Mouse (Mus musculus) ovary, adult 2 months (tissue): ENCODE measurements around the gene Sgta. TPM values are rescaled to one million over a fixed set of nuclear protein-coding genes. Genes with fewer than 3 reads are reported as not detected.

Experiments
- polyA plus RNA-seq: library from polyadenylated mRNA; depleted of rRNA; stranded (reverse); fragments of >200 nt; gene quantifications from 2 replicates; pipeline ENCODE4 v1.2.3, GENCODE M21; 2012; rRNA removed

Gene Sgta
- 318 and 335 TPM in 2 replicates for polyA plus RNA-seq

GRCm38 (mm10) chr10:81059603-81060543 lies at the start of gene Sgta:
Gene Sgta, minus strand, starts transcription at chr10:81060181.

GRCm38 (mm10) chr10:81105565-81106112 lies 45.7 kb upstream of the Sgta start, which contains the start of gene Map2k2:
Gene Map2k2, plus strand, starts transcription at chr10:81105915.

GRCm38 (mm10) chr10:81069836-81070235 lies 9.9 kb upstream of the Sgta start, which contains the start of gene Thop1:
Gene Thop1, plus strand, starts transcription at chr10:81070035.

GRCm38 (mm10) chr10:81036988-81037580 lies 22.9 kb downstream of the Sgta start, which contains the start of gene Slc39a3:
Gene Slc39a3, minus strand, starts transcription at chr10:81037426.

GRCm38 (mm10) chr10:81025639-81026275 lies 34.2 kb downstream of the Sgta start, which contains the start of gene Diras1:
Gene Diras1, minus strand, starts transcription at chr10:81025662.

GRCm38 (mm10) chr10:81014393-81015384 lies 45.3 kb downstream of the Sgta start, which contains the start of gene Gng7:
Gene Gng7, minus strand, starts transcription at chr10:81014945.

Other genes with a start within 250 kb of the Sgta start
- gene Jsrp1, start 246.7 kb downstream of the Sgta start, polyA plus RNA-seq: 1.9 and 2.4 TPM in 2 replicates
- gene Oaz1, start 233.5 kb downstream of the Sgta start, polyA plus RNA-seq: 1,197 and 1,370 TPM in 2 replicates
- 0.14 and 0.44 TPM in 2 replicates for gene Lingo3, start 216.1 kb downstream of the Sgta start, polyA plus RNA-seq
- gene Lsm7, start 205.0 kb downstream of the Sgta start, polyA plus RNA-seq: 183 and 185 TPM in 2 replicates
- 152 and 173 TPM in 2 replicates for gene Sppl2b, start 204.9 kb downstream of the Sgta start, polyA plus RNA-seq
- 0.85 and 0.89 TPM in 2 replicates for gene Tmprss9, start 188.3 kb downstream of the Sgta start, polyA plus RNA-seq
- 253 and 261 TPM in 2 replicates for gene Timm13, start 159.2 kb downstream of the Sgta start, polyA plus RNA-seq
- 30.4 and 33.2 TPM in 2 replicates for gene Lmnb2, start 141.9 kb downstream of the Sgta start, polyA plus RNA-seq
- gene Gadd45b, start 130.1 kb downstream of the Sgta start, polyA plus RNA-seq: 61.8 and 62.6 TPM in 2 replicates
- gene Gng7, start 45.2 kb downstream of the Sgta start, polyA plus RNA-seq: 5.9 and 6.7 TPM in 2 replicates
- gene Diras1, start 34.5 kb downstream of the Sgta start, polyA plus RNA-seq: 0.20 and 0.25 TPM in 2 replicates
- gene Slc39a3, start 22.8 kb downstream of the Sgta start, polyA plus RNA-seq: 54.7 and 57.3 TPM in 2 replicates
- 133 and 135 TPM in 2 replicates for gene Thop1, start 9.9 kb upstream of the Sgta start, polyA plus RNA-seq
- 4.3 and 7.6 TPM in 2 replicates for gene Creb3l3, start 38.7 kb upstream of the Sgta start, polyA plus RNA-seq
- 253 and 327 TPM in 2 replicates for gene Map2k2, start 45.7 kb upstream of the Sgta start, polyA plus RNA-seq
- gene Zbtb7a, start 75.0 kb upstream of the Sgta start, polyA plus RNA-seq: 89.6 and 105 TPM in 2 replicates
- gene Pias4, start 107.7 kb upstream of the Sgta start, polyA plus RNA-seq: 48.8 and 60.5 TPM in 2 replicates
- gene Eef2, start 116.5 kb upstream of the Sgta start, polyA plus RNA-seq: 2,943 and 3,409 TPM in 2 replicates
- 168 and 226 TPM in 2 replicates for gene Dapk3, start 122.8 kb upstream of the Sgta start, polyA plus RNA-seq
- not detected in 2 replicates for gene 4930442H23Rik, start 123.7 kb upstream of the Sgta start, polyA plus RNA-seq
- not detected in 2 replicates for gene Nmrk2, start 141.9 kb upstream of the Sgta start, polyA plus RNA-seq
- gene Atcay, start 170.7 kb upstream of the Sgta start, polyA plus RNA-seq: not detected in 2 replicates
- 48.7 and 50.1 TPM in 2 replicates for gene Zfr2, start 173.0 kb upstream of the Sgta start, polyA plus RNA-seq
- 3.3 and 4.2 TPM in 2 replicates for gene Matk, start 192.8 kb upstream of the Sgta start, polyA plus RNA-seq
- gene Mrpl54, start 206.8 kb upstream of the Sgta start, polyA plus RNA-seq: 134 and 190 TPM in 2 replicates
- 170 and 185 TPM in 2 replicates for gene Apba3, start 206.8 kb upstream of the Sgta start, polyA plus RNA-seq
- gene Tjp3, start 231.4 kb upstream of the Sgta start, polyA plus RNA-seq: 18.6 and 20.4 TPM in 2 replicates
- gene Pip5k1c, start 232.8 kb upstream of the Sgta start, polyA plus RNA-seq: 90.4 and 97.0 TPM in 2 replicates